Mouse (Mus musculus): Measurements from ENCODE around the gene Cd37. TPM values are rescaled to one million over a fixed set of nuclear protein-coding genes. Genes with fewer than 3 reads are reported as not detected.

Cd37 gene
- polyA plus RNA-seq, 1 experiment from 2014 or later: 0.60 TPM

DNA sequence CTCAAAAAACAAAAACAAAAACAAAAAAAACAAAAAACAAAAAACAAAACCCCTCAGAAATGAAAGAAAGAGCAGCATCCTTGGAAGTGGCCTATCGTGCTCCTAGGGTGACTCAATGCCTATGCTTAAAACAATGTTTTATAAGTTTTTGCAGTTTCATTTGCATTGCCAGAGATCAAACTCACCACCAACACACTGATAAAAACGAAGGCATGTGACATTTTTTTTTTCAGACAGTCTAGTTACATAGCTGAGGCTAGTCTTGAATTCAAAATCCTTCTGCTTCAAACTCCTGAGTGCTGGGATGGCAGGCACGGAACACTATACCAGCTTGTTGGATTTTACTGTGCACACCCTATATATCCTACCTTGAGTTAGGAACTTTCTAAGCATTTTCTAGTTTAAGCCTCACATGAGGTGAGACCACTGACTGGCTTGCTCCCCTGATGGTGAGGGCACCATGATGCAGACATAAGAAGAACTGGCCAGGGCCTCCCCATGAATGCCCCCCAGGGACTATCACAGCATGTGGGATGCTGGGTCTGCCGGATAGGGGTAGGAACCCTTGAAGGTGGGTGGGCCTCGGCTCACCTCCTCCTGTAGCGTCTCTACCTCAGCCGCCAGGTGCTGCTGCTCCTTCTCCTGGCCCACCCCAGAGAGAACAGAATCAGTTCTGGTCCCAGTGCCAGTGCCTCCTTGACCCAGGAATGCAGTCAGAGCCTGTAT lies 46.2 kb downstream of the Cd37 start:
- no peak for ATAC-seq (replicated peaks; ENCODE audit: low FRiP score)
- WGBS: 81% methylated on average over 7 of the region's 7 CpGs
- no peaks in the 10 kb centered on the region for H3K36me3 ChIP-seq (ENCODE audit: control insufficient read depth, insufficient read depth, low read length)
- no peak for DNase-seq (ENCODE audit: low spot score)
- no peak overlapping the region for H3K4me3 ChIP-seq (ENCODE audit: low read depth, low read length)
- no peaks in the 10 kb centered on the region for H3K27me3 ChIP-seq (ENCODE audit: control insufficient read depth, insufficient read depth, low read length)
- no peaks in the 10 kb centered on the region; the same call in 1 of the 2 replicates for H3K4me1 ChIP-seq (replicated peaks; ENCODE audit: control insufficient read depth, insufficient read depth, low read length)
- no peaks in the 10 kb centered on the region for H3K9me3 ChIP-seq (ENCODE audit: control insufficient read depth, low read length)
- no peak overlapping the region for H3K27ac ChIP-seq (ENCODE audit: low read depth, low read length)
- no peak overlapping the region for H3K4me2 ChIP-seq (ENCODE audit: low read depth, low read length, severe bottlenecking)
- no peak overlapping the region for H3K9ac ChIP-seq (ENCODE audit: low read length)

DNA sequence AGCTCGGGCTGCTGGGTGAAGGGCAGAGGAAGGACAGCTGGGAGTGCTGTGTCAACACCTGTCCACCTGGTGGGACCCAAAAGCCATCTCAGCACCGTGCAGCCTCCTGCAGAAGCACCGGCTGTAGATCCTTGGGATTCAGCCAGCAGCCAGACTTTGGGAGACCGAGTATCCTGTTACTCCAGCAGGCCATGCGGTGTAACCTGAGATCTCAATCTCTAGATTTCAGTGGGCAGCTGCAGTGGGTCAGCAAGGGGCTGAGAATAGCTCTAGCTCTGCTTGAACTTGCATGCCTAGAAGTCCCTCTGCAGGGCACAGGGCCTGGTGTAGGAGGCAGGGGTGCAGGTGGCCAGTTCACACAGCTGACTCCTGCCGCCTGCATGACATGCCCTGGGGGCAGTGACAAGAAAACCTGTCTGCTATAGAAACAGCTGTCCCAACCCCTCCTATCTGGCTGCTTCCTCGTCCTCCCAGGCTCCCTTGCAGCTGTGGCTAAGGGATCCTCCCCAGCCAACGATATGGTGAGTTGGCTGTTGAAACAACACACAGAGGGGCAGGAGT lies 47.0 kb downstream of the Cd37 start:
- H3K27ac ChIP-seq (ENCODE audit: low read depth, low read length): no peak overlapping the region
- H3K36me3 ChIP-seq (ENCODE audit: control insufficient read depth, insufficient read depth, low read length): no peaks in the 10 kb centered on the region
- no peaks in the 10 kb centered on the region; the same call in 1 of the 2 replicates for H3K27me3 ChIP-seq (ENCODE audit: control insufficient read depth, insufficient read depth, low read length)
- no peak overlapping the region for H3K9ac ChIP-seq (ENCODE audit: low read length)
- no peaks in the 10 kb centered on the region for H3K9me3 ChIP-seq (ENCODE audit: control insufficient read depth, low read length)
- no peak overlapping the region for H3K4me2 ChIP-seq (ENCODE audit: low read depth, low read length, severe bottlenecking)
- no peak overlapping the region for H3K4me3 ChIP-seq (ENCODE audit: low read depth, low read length)
- no peaks in the 10 kb centered on the region; the same call in 1 of the 2 replicates for H3K4me1 ChIP-seq (replicated peaks; ENCODE audit: control insufficient read depth, insufficient read depth, low read length)
- ATAC-seq (replicated peaks; ENCODE audit: low FRiP score) (no peak), DNase-seq (ENCODE audit: low spot score) (no peak)
- WGBS: 26% methylated on average over 8 of the region's 8 CpGs

DNA sequence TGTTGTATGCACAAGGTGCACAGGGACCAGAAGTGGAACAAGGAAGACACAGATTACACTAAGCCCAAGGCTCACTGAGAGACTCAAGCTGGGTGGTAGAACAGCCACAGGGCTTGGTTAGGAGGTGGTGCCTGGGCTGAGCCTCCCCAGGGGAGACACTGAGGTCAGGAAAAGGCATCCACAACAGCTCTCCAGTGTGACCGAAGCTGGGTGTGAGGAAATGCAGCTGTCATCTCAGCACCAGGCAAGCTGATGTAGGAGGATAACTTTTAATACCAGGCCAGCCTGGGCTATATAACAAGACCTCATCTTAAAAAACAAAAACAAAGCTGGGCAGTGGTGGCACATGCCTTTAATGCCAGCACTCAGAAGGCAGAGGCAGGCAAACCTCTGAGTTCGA lies 47.8 kb downstream of the Cd37 start:
- Histone ChIP-seq H3K36me3 (ENCODE audit: control insufficient read depth, insufficient read depth, low read length) (no peaks in the 10 kb centered on the region), H3K27me3 (ENCODE audit: control insufficient read depth, insufficient read depth, low read length) (no peaks in the 10 kb centered on the region; the same call in 1 of the 2 replicates), H3K4me3 (ENCODE audit: low read depth, low read length) (no peak overlapping the region), H3K9ac (ENCODE audit: low read length) (no peak overlapping the region), H3K27ac (ENCODE audit: low read depth, low read length) (no peak overlapping the region), H3K9me3 (ENCODE audit: control insufficient read depth, low read length) (no peaks in the 10 kb centered on the region), H3K4me1 (replicated peaks; ENCODE audit: control insufficient read depth, insufficient read depth, low read length) (no peaks in the 10 kb centered on the region; the same call in 1 of the 2 replicates), H3K4me2 (ENCODE audit: low read depth, low read length, severe bottlenecking) (no peak overlapping the region)
- ATAC-seq (replicated peaks; ENCODE audit: low FRiP score) (no peak), DNase-seq (ENCODE audit: low spot score) (no peak)
- WGBS: 77% methylated on average over 2 of the region's 2 CpGs

DNA sequence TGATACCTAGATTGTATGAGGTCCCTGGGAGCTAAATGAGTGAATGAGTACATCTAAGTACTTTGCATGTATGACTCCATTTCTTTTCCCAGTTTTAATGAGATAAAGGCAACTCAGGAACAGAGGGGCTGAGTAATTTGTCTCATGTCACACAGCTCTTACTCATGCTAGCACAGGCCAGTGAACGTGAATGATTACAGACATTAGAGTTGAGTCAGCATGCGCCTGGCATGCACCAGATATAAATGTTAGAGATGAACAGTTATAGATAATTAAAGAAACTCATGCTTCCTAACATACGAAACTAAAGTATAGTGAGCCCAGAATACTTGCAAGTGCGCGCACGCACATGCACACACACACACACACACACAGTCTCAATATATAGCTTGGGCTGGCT lies 48.7 kb downstream of the Cd37 start:
- H3K36me3 ChIP-seq (ENCODE audit: control insufficient read depth, insufficient read depth, low read length): no peaks in the 10 kb centered on the region
- no peak overlapping the region for H3K4me2 ChIP-seq (ENCODE audit: low read depth, low read length, severe bottlenecking)
- peaks cover 2% of the 10 kb centered on the region; the same call in 1 of the 2 replicates for H3K4me1 ChIP-seq (replicated peaks; ENCODE audit: control insufficient read depth, insufficient read depth, low read length)
- DNase-seq (ENCODE audit: low spot score) (no peak), ATAC-seq (replicated peaks; ENCODE audit: low FRiP score) (no peak)
- no peak overlapping the region for H3K4me3 ChIP-seq (ENCODE audit: low read depth, low read length)
- H3K27ac ChIP-seq (ENCODE audit: low read depth, low read length): no peak overlapping the region
- no peaks in the 10 kb centered on the region; the same call in none of the 2 replicates for H3K27me3 ChIP-seq (ENCODE audit: control insufficient read depth, insufficient read depth, low read length)
- WGBS: 90% methylated on average over 6 of the region's 6 CpGs
- H3K9ac ChIP-seq (ENCODE audit: low read length): no peak overlapping the region
- H3K9me3 ChIP-seq (ENCODE audit: control insufficient read depth, low read length): no peaks in the 10 kb centered on the region

DNA sequence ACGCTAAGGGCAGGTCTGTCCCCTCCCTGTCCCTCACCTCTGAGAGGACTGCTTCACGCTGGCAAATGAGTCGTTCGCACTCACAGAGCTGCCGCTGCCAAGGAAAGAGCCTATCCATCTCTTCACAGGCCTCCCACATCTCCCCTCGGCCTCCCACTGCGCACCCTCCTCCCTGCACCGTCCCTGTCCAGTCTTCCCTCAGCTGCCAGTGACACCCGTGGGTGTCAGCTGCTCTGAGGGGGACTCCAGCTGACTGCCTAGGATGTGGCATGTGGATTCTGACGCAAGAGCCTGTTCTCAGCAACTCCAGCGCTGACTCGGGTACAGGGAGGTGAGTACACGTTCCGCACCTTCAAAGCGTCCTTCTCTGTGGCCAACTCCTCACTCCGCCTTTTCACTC lies 49.3 kb downstream of the Cd37 start:
- H3K9me3 ChIP-seq (ENCODE audit: control insufficient read depth, low read length): no peaks in the 10 kb centered on the region
- ATAC-seq (replicated peaks; ENCODE audit: low FRiP score) (no peak), DNase-seq (ENCODE audit: low spot score) (no peak)
- peaks cover 3% of the 10 kb centered on the region for H3K27me3 ChIP-seq (ENCODE audit: control insufficient read depth, insufficient read depth, low read length)
- H3K4me2 ChIP-seq (ENCODE audit: low read depth, low read length, severe bottlenecking): no peak overlapping the region
- 61% methylated on average over 16 of the region's 16 CpGs for WGBS
- H3K9ac ChIP-seq (ENCODE audit: low read length): no peak overlapping the region
- no peaks in the 10 kb centered on the region for H3K36me3 ChIP-seq (ENCODE audit: control insufficient read depth, insufficient read depth, low read length)
- peaks cover 2% of the 10 kb centered on the region; the same call in 1 of the 2 replicates for H3K4me1 ChIP-seq (replicated peaks; ENCODE audit: control insufficient read depth, insufficient read depth, low read length)
- H3K27ac ChIP-seq (ENCODE audit: low read depth, low read length): no peak overlapping the region
- no peak overlapping the region for H3K4me3 ChIP-seq (ENCODE audit: low read depth, low read length)

DNA sequence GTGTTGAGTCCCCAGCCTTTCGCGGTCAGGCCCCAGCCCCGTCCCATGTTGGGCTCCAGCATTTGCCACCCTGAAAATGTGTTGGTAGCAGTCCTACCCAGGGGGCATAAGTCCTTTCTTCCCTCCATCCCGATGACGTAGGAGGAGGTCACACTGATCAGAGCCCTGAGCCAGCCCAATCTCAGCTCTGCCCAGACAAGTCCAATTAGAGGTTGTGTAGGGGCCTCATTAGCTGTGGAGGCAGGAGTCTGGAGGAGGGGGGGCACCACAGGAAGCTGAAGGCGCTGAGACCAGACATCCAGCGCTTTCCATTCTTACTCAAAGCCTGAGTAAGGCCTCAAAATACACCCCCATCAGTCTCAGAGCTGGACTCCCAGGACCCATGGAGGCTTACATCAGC lies 53.0 kb downstream of the Cd37 start:
- no peak overlapping the region for H3K4me3 ChIP-seq (ENCODE audit: low read depth, low read length)
- peaks cover 39% of the 10 kb centered on the region for H3K27me3 ChIP-seq (ENCODE audit: control insufficient read depth, insufficient read depth, low read length)
- peaks cover 4% of the 10 kb centered on the region; the same call in 1 of the 2 replicates for H3K4me1 ChIP-seq (replicated peaks; ENCODE audit: control insufficient read depth, insufficient read depth, low read length)
- DNase-seq (ENCODE audit: low spot score) (no peak), ATAC-seq (replicated peaks; ENCODE audit: low FRiP score) (no peak)
- no peak overlapping the region for H3K4me2 ChIP-seq (ENCODE audit: low read depth, low read length, severe bottlenecking)
- no peak overlapping the region for H3K27ac ChIP-seq (ENCODE audit: low read depth, low read length)
- no peaks in the 10 kb centered on the region for H3K9me3 ChIP-seq (ENCODE audit: control insufficient read depth, low read length)
- H3K36me3 ChIP-seq (ENCODE audit: control insufficient read depth, insufficient read depth, low read length): no peaks in the 10 kb centered on the region
- H3K9ac ChIP-seq (ENCODE audit: low read length): no peak overlapping the region
- WGBS: 52% methylated on average over 7 of the region's 7 CpGs

DNA sequence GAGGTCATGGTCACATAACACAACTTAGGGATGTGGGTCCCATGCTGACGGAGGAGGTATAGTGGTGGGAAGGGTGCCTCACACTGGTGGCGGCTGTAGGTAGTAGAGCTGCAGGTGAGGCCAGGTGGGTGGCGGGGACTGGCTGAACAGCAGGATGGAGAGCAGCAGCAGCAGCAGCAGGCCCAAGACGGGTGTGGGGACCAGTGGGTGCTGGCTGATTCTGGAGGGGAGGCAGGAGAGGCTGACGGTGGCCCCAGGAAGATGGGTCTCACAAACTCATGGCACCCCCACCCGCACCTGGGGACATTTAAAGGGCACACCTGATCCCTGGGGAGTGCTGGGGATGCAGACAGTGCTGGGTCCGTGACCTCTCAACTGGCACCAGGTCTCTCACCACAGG lies 55.2 kb downstream of the Cd37 start:
- ATAC-seq (replicated peaks; ENCODE audit: low FRiP score) (no peak), DNase-seq (ENCODE audit: low spot score) (no peak)
- no peak overlapping the region for H3K4me2 ChIP-seq (ENCODE audit: low read depth, low read length, severe bottlenecking)
- H3K4me1 ChIP-seq (replicated peaks; ENCODE audit: control insufficient read depth, insufficient read depth, low read length): peaks cover 6% of the 10 kb centered on the region; the same call in 1 of the 2 replicates
- H3K27ac ChIP-seq (ENCODE audit: low read depth, low read length): no peak overlapping the region
- H3K36me3 ChIP-seq (ENCODE audit: control insufficient read depth, insufficient read depth, low read length): no peaks in the 10 kb centered on the region
- no peak overlapping the region for H3K9ac ChIP-seq (ENCODE audit: low read length)
- peaks cover 61% of the 10 kb centered on the region for H3K27me3 ChIP-seq (ENCODE audit: control insufficient read depth, insufficient read depth, low read length)
- no peak overlapping the region for H3K4me3 ChIP-seq (ENCODE audit: low read depth, low read length)
- 69% methylated on average over 7 of the region's 7 CpGs for WGBS
- no peaks in the 10 kb centered on the region for H3K9me3 ChIP-seq (ENCODE audit: control insufficient read depth, low read length)

All from forebrain, embryonic 11.5 days (tissue).